Mouse (Mus musculus): Measurements from ENCODE around the gene Napsa. TPM values are rescaled to one million over a fixed set of nuclear protein-coding genes. Genes with fewer than 3 reads are reported as not detected.

Gene Napsa
- 12.1 and 13.7 TPM in 2 replicates for polyA plus RNA-seq (2012; rRNA removed)

DNA sequence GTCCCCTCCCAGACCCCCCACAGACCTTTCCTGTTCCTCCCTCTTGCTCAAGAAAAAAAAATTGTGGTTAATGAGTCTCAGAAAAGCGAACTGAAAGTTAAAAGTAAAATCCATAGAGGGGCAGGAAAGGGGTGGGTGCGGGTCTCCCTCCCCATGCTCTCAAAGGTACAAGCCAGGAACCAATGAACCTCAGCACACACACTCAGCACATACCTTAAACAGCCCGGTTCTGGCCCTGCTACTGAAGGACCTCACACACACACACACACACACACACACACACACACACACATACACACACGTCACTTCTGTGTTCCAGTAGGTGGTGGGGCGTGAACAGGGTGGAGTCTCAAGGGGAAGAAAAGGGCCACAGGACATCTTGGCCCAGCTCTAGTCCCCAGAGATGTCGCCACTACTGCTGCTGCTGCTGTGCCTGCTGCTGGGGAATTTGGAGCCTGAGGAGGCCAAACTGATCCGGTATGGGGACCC, at the start of gene Napsa:
TSS of gene Napsa (plus strand) at position 168 of the 489 bp plus-strand sequence.

DNA sequence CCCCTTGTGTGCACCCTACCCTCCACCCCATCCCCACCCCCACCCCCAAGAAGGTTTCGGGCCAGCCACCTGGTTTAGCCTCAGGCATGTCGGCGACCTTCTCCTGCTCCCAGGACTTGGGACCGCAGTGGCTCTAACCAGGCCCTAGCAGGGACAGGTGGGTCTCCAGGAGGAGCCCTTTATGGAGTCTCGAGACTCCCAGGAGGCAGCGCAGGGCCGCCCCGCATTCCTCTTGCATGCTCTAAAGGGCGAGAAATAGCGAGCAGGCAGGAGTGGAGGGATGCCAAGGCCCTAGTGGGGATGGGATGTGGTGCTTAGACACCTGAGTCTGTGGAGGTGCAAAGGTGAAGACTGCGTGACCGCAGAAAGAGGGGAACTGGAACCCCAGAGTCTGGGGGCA, 47.7 kb upstream of the Napsa start, which contains the start of gene Mybpc2:
TSS of gene Mybpc2 (minus strand) at position 155 of the 400 bp plus-strand sequence.

GRCm38 (mm10) chr7:44531946-44532732, 40.0 kb upstream of the Napsa start, which contains the start of gene Spib:
Spib (minus strand) TSS chr7:44532071.

GRCm38 (mm10) chr7:44548497-44549087, 23.6 kb upstream of the Napsa start, which contains the start of gene Pold1:
Pold1 (minus strand) TSS chr7:44548849.

DNA sequence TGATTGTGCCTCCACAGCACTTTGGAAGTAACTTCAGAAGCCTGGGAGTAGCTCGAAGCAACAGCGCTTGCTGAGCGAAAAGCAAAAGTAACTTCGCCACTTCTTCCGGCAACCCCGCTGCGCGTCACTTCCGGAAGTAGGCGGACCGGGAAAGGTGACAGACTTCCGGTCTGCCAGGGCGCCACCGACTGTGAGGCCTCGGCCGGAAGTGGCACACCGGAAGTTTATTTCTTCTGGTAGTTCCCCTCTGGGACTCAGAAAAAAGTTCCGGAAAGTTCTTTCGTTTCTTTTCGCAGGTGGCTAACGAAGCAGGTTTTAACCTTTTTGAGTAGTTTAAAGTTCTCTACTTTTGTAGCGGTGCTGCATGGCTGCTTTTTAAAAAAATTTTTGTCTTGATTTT, 18.4 kb upstream of the Napsa start, which contains the start of gene Nr1h2:
TSS of gene Nr1h2 (minus strand) at position 126 of the 400 bp plus-strand sequence.

GRCm38 (mm10) chr7:44590402-44591347, 18.5 kb downstream of the Napsa start, which contains the start of gene Kcnc3:
Kcnc3 (plus strand) TSS chr7:44590664.

Other genes with a start within 250 kb of the Napsa start
- gene Syt3, start 188.3 kb upstream of the Napsa start, polyA plus RNA-seq (2012; rRNA removed): 0.02 and 0.04 TPM in 2 replicates
- gene 1700008O03Rik, start 186.6 kb upstream of the Napsa start, polyA plus RNA-seq (2012; rRNA removed): 0.19 and 0.22 TPM in 2 replicates
- 0.02 TPM in 1 of 2 replicates, not detected in the other for gene Lrrc4b, start 143.4 kb upstream of the Napsa start, polyA plus RNA-seq (2012; rRNA removed)
- gene Aspdh, start 107.0 kb upstream of the Napsa start, polyA plus RNA-seq (2012; rRNA removed): 52.0 and 53.0 TPM in 2 replicates
- gene Josd2, start 104.4 kb upstream of the Napsa start, polyA plus RNA-seq (2012; rRNA removed): 121 and 139 TPM in 2 replicates
- gene Emc10, start 75.9 kb upstream of the Napsa start, polyA plus RNA-seq (2012; rRNA removed): 45.3 and 47.9 TPM in 2 replicates
- 1.9 and 2.3 TPM in 2 replicates for gene Fam71e1, start 75.8 kb upstream of the Napsa start, polyA plus RNA-seq (2012; rRNA removed)
- 0.13 and 0.14 TPM in 2 replicates for gene Mybpc2, start 47.7 kb upstream of the Napsa start, polyA plus RNA-seq (2012; rRNA removed)
- 4.1 and 5.5 TPM in 2 replicates for gene Spib, start 40.3 kb upstream of the Napsa start, polyA plus RNA-seq (2012; rRNA removed)
- 24.7 and 28.8 TPM in 2 replicates for gene Pold1, start 23.5 kb upstream of the Napsa start, polyA plus RNA-seq (2012; rRNA removed)
- gene Nr1h2, start 18.4 kb upstream of the Napsa start, polyA plus RNA-seq (2012; rRNA removed): 32.8 and 37.0 TPM in 2 replicates
- gene Kcnc3, start 18.3 kb downstream of the Napsa start, polyA plus RNA-seq (2012; rRNA removed): 0.36 TPM in 2 replicates
- gene Myh14, start 98.5 kb downstream of the Napsa start, polyA plus RNA-seq (2012; rRNA removed): 0.77 and 0.95 TPM in 2 replicates
- not detected in 2 replicates for gene Izumo2, start 136.4 kb downstream of the Napsa start, polyA plus RNA-seq (2012; rRNA removed)
- gene Vrk3, start 176.0 kb downstream of the Napsa start, polyA plus RNA-seq (2012; rRNA removed): 18.9 and 21.4 TPM in 2 replicates
- gene Zfp473, start 178.7 kb downstream of the Napsa start, polyA plus RNA-seq (2012; rRNA removed): 0.48 and 0.58 TPM in 2 replicates
- 20.2 and 22.4 TPM in 2 replicates for gene Nup62, start 243.7 kb downstream of the Napsa start, polyA plus RNA-seq (2012; rRNA removed)
- 0.38 TPM in 2 replicates for gene Il4i1, start 244.0 kb downstream of the Napsa start, polyA plus RNA-seq (2012; rRNA removed)
- gene Atf5, start 244.3 kb downstream of the Napsa start, polyA plus RNA-seq (2012; rRNA removed): 247 and 266 TPM in 2 replicates

Measured in liver, embryonic 18 days (tissue).